Mouse (Mus musculus) lung, postnatal 0 days (tissue): ENCODE results near the gene Cxcr2. TPM values are rescaled to one million over a fixed set of nuclear protein-coding genes. Genes with fewer than 3 reads are reported as not detected.
A peak's percentile ranks its signal among the peaks of the same experiment; 100 is the strongest.

Experiments
- ATAC-seq: fragments of 200-750 bp; cut with Nextera tagmentation; 2 replicates; pipeline ENCODE4 v1.8.0; 2017; ENCODE audit warnings: moderate library complexity
- DNase-seq: peaks from one replicate; pipeline ENCODE4 v3.0.0-alpha.2; 2016; ENCODE audit warnings: low spot score
- H3K27ac ChIP-seq: fragments of 300-500 bp; sonication (generic); 2 replicates; pipeline ENCODE4 v1.5.1; 2014; ENCODE audit warnings: antibody characterized with exemption, mild to moderate bottlenecking, low read length, mixed read lengths
- H3K27me3 ChIP-seq: fragments of 300-500 bp; sonication (generic); replicated peaks from 2 replicates; pipeline ENCODE4 v1.6.1; 2014; ENCODE audit warnings: low read length, mixed read lengths; ENCODE audit not compliant: insufficient read depth
- H3K36me3 ChIP-seq: fragments of 300-500 bp; sonication (generic); 2 replicates; pipeline ENCODE4 v1.6.1; 2014; ENCODE audit warnings: low read length, mixed read lengths; ENCODE audit not compliant: insufficient read depth
- H3K4me1 ChIP-seq: fragments of 300-500 bp; sonication (generic); 2 replicates; pipeline ENCODE4 v1.6.1; 2014; ENCODE audit warnings: antibody characterized with exemption, low read depth, low read length, mixed read lengths; ENCODE audit not compliant: insufficient read depth
- H3K4me2 ChIP-seq: fragments of 300-500 bp; sonication (generic); replicated peaks from 2 replicates; pipeline ENCODE4 v1.6.1; 2014; ENCODE audit warnings: low read depth, mild to moderate bottlenecking, low read length, moderate library complexity, mixed read lengths
- H3K4me3 ChIP-seq: fragments of 300-500 bp; sonication (generic); 2 replicates; pipeline ENCODE4 v1.5.1; 2014; ENCODE audit warnings: low read depth, low read length
- H3K9ac ChIP-seq: fragments of 300-500 bp; sonication (generic); replicated peaks from 2 replicates; pipeline ENCODE4 v1.6.1; 2014; ENCODE audit warnings: low read depth, mild to moderate bottlenecking
- H3K9me3 ChIP-seq: fragments of 300-500 bp; sonication (generic); 2 replicates; pipeline ENCODE4 v1.6.1; 2016; ENCODE audit warnings: low read length, mixed read lengths
- CTCF ChIP-seq: IDR thresholded peaks from 2 replicates; pipeline ENCODE4 v1.5.1; 2016; ENCODE audit warnings: antibody characterized with exemption, mild to moderate bottlenecking
- EP300 ChIP-seq: IDR thresholded peaks from 2 replicates; pipeline ENCODE4 v1.6.1; 2016; ENCODE audit warnings: antibody characterized with exemption, mild to moderate bottlenecking, control low read depth
- WGBS: fragments of 180-500 bp; shearing (Covaris S2); extraction: QIAGEN DNeasy Blood & Tissue Kit; methylation state at CpG from one replicate; pipeline ENCODE4 v1.1.7; 2014; 5-methylcytosine and 5-hydroxymethylcytosine counted together
- polyA plus RNA-seq: library from polyadenylated mRNA; unstranded; fragments of >200 nt; fragmentation: Nextera tagmentation; extraction: Ambion mirVana; gene quantifications from 2 replicates; pipeline ENCODE4 v1.2.1, GENCODE M21; 2015

The Cxcr2 gene
- polyA plus RNA-seq, 1 experiment from 2014 or later: 1.9 TPM

GRCm38 (mm10) chr1:74111696-74112030, 42.1 kb upstream of the Cxcr2 start:
- Histone ChIP-seq H3K27me3 (no peaks in the 10 kb centered on the region), H3K9ac (no peak overlapping the region), H3K27ac (no peak overlapping the region), H3K36me3 (no peaks in the 10 kb centered on the region), H3K4me1 (no peaks in the 10 kb centered on the region), H3K4me2 (no peak overlapping the region), H3K9me3 (no peaks in the 10 kb centered on the region), H3K4me3 (no peak overlapping the region)
- 55% methylated on average over 6 of the region's 6 CpGs for WGBS
- ATAC-seq: no peak
- no peak for TF ChIP-seq CTCF
- no peak for TF ChIP-seq EP300
- DNase-seq: no peak

- H3K27ac ChIP-seq: no peak overlapping the region
- ATAC-seq (no peak), DNase-seq (no peak)
- H3K4me2 ChIP-seq: no peak overlapping the region
- no peaks in the 10 kb centered on the region for H3K9me3 ChIP-seq
- TF ChIP-seq CTCF (no peak), EP300 (no peak)
- no peak overlapping the region for H3K4me3 ChIP-seq
- H3K36me3 ChIP-seq: no peaks in the 10 kb centered on the region
- WGBS: 57% methylated on average over 3 of the region's 3 CpGs
- H3K9ac ChIP-seq: no peak overlapping the region
- H3K27me3 ChIP-seq: no peaks in the 10 kb centered on the region
- no peaks in the 10 kb centered on the region for H3K4me1 ChIP-seq
Observed at GRCm38 (mm10) chr1:74113071-74113470, 40.7 kb upstream of the Cxcr2 start.

GRCm38 (mm10) chr1:74117876-74118275, 35.9 kb upstream of the Cxcr2 start:
- ATAC-seq: no peak

GRCm38 (mm10) chr1:74119115-74119514, 34.7 kb upstream of the Cxcr2 start:
- H3K27ac ChIP-seq: no peak overlapping the region
- no peak for DNase-seq
- no peaks in the 10 kb centered on the region for H3K9me3 ChIP-seq
- 75% methylated on average over 1 of the region's 1 CpGs for WGBS
- no peak for ATAC-seq
- H3K27me3 ChIP-seq: no peaks in the 10 kb centered on the region
- H3K36me3 ChIP-seq: no peaks in the 10 kb centered on the region
- H3K4me1 ChIP-seq: peaks cover 7% of the 10 kb centered on the region; the same call in 1 of the 2 replicates
- no peak overlapping the region for H3K4me2 ChIP-seq
- no peak overlapping the region for H3K9ac ChIP-seq
- H3K4me3 ChIP-seq: no peak overlapping the region
- TF ChIP-seq EP300 (no peak), CTCF (no peak)

More at GRCm38 (mm10) chr1:74117876-74118275, 35.9 kb upstream of the Cxcr2 start:
- Histone ChIP-seq H3K4me3 (no peak overlapping the region), H3K4me2 (no peak overlapping the region), H3K36me3 (no peaks in the 10 kb centered on the region), H3K9ac (no peak overlapping the region), H3K9me3 (no peaks in the 10 kb centered on the region), H3K27ac (no peak overlapping the region), H3K4me1 (peaks cover 7% of the 10 kb centered on the region; the same call in 1 of the 2 replicates), H3K27me3 (no peaks in the 10 kb centered on the region)
- DNase-seq: no peak
- 83% methylated on average over 6 of the region's 6 CpGs for WGBS
- TF ChIP-seq CTCF (no peak), EP300 (no peak)

GRCm38 (mm10) chr1:74121138-74121537, 32.7 kb upstream of the Cxcr2 start:
- H3K9ac ChIP-seq: no peak overlapping the region
- WGBS: 62% methylated on average over 7 of the region's 7 CpGs

GRCm38 (mm10) chr1:74121821-74122576, 31.8 kb upstream of the Cxcr2 start:
- Histone ChIP-seq H3K27ac (no peak overlapping the region), H3K4me1 (peaks cover 7% of the 10 kb centered on the region; the same call in 1 of the 2 replicates), H3K9me3 (no peaks in the 10 kb centered on the region), H3K9ac (no peak overlapping the region), H3K4me3 (no peak overlapping the region), H3K4me2 (no peak overlapping the region), H3K27me3 (no peaks in the 10 kb centered on the region), H3K36me3 (no peaks in the 10 kb centered on the region)
- 29% methylated on average over 9 of the region's 9 CpGs for WGBS
- DNase-seq (peak; percentile 88), ATAC-seq (peak; percentile 64)
- TF ChIP-seq EP300: no peak

More at GRCm38 (mm10) chr1:74121138-74121537, 32.7 kb upstream of the Cxcr2 start:
- no peaks in the 10 kb centered on the region for H3K36me3 ChIP-seq
- peaks cover 7% of the 10 kb centered on the region; the same call in 1 of the 2 replicates for H3K4me1 ChIP-seq
- H3K4me3 ChIP-seq: no peak overlapping the region
- H3K4me2 ChIP-seq: no peak overlapping the region
- H3K9me3 ChIP-seq: no peaks in the 10 kb centered on the region
- DNase-seq (no peak), ATAC-seq (no peak)
- H3K27ac ChIP-seq: no peak overlapping the region
- TF ChIP-seq EP300: no peak
- no peak for TF ChIP-seq CTCF
- no peaks in the 10 kb centered on the region for H3K27me3 ChIP-seq
